Mouse (Mus musculus): ENCODE measurements around the gene Hhip.

DNA sequence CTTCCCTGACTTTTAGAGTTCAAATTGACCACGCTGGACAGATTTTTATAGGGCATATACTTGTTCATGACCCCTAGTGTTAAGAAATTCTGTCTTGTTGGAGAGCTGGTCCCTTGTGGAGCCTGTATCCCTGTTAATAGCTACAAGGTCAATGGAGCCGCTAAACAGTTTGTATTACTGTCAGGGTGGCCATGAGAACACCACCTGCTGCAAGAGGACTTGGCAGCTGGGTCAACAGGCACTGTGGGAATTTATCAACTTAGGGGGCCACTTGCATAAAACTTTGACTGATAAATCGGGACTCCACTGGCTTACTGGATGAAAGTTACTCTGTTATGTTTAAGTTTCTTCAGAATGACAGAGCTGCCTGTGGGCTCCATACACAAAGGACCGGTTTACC is 75.7 kb downstream of the Hhip start:
- TF ChIP-seq CTCF (IDR thresholded peaks at IDR 0.05; ENCODE audit: borderline replicate concordance, extremely low read depth, insufficient read depth, insufficient read length) = no peak
- no peak for TF ChIP-seq POLR2A (IDR thresholded peaks at IDR 0.05; ENCODE audit: borderline replicate concordance, extremely low read depth, insufficient read depth, insufficient read length, poor library complexity, severe bottlenecking)

Data from brain, embryonic 14.5 days (tissue).